Mouse (Mus musculus): ENCODE data around the gene Lsamp.
"Not testable (repeated sequence)": the region's sequence is repeated elsewhere in the genome, so short reads cannot be mapped to it uniquely, and the experiment has no call there.

Lsamp gene

GRCm38 (mm10) chr16:40504262-40504960 is 520.2 kb downstream of the Lsamp start:
- DNase-seq (ENCODE audit: low spot score), result no peak

GRCm38 (mm10) chr16:40509146-40510030 is 525.2 kb downstream of the Lsamp start:
- no peak for DNase-seq (ENCODE audit: low spot score)

- DNase-seq (ENCODE audit: low spot score), result no peak
These were observed 552.6 kb downstream of the Lsamp start for GRCm38 (mm10) chr16:40536754-40537153.

GRCm38 (mm10) chr16:40549663-40550062 is 565.5 kb downstream of the Lsamp start:
- DNase-seq (ENCODE audit: low spot score), result no peak

GRCm38 (mm10) chr16:40555608-40556007 is 571.4 kb downstream of the Lsamp start:
- no peak for DNase-seq (ENCODE audit: low spot score)

- DNase-seq (ENCODE audit: low spot score), result no peak
These were observed 573.6 kb downstream of the Lsamp start for GRCm38 (mm10) chr16:40557680-40558249.

- DNase-seq (ENCODE audit: low spot score), result no peak
These were observed 583.3 kb downstream of the Lsamp start for GRCm38 (mm10) chr16:40567431-40567941.

- no peak for DNase-seq (ENCODE audit: low spot score)
These were observed 588.1 kb downstream of the Lsamp start for GRCm38 (mm10) chr16:40572085-40572745.

- no peak for DNase-seq (ENCODE audit: low spot score)
These were observed 597.9 kb downstream of the Lsamp start for GRCm38 (mm10) chr16:40582076-40582475.

- DNase-seq (ENCODE audit: low spot score), result no peak
These were observed 609.0 kb downstream of the Lsamp start for GRCm38 (mm10) chr16:40593161-40593560.

- DNase-seq (ENCODE audit: low spot score), result no peak
These were observed 617.5 kb downstream of the Lsamp start for GRCm38 (mm10) chr16:40601431-40602387.

- DNase-seq (ENCODE audit: low spot score), result no peak
These were observed 623.3 kb downstream of the Lsamp start for GRCm38 (mm10) chr16:40607509-40607908.

- DNase-seq (ENCODE audit: low spot score), result not testable (repeated sequence)
These were observed 632.5 kb downstream of the Lsamp start for GRCm38 (mm10) chr16:40616697-40617096.

GRCm38 (mm10) chr16:40621086-40621485 is 636.9 kb downstream of the Lsamp start:
- DNase-seq (ENCODE audit: low spot score), result not testable (repeated sequence)

GRCm38 (mm10) chr16:40627159-40627558 is 643.0 kb downstream of the Lsamp start:
- DNase-seq (ENCODE audit: low spot score), result no peak

- DNase-seq (ENCODE audit: low spot score), result no peak
These were observed 655.6 kb downstream of the Lsamp start for GRCm38 (mm10) chr16:40639621-40640371.

GRCm38 (mm10) chr16:40652800-40653199 is 668.6 kb downstream of the Lsamp start:
- DNase-seq (ENCODE audit: low spot score), result no peak

GRCm38 (mm10) chr16:40653508-40653907 is 669.3 kb downstream of the Lsamp start:
- DNase-seq (ENCODE audit: low spot score), result no peak

GRCm38 (mm10) chr16:40656347-40656746 is 672.2 kb downstream of the Lsamp start:
- DNase-seq (ENCODE audit: low spot score), result no peak

GRCm38 (mm10) chr16:40656871-40657270 is 672.7 kb downstream of the Lsamp start:
- no peak for DNase-seq (ENCODE audit: low spot score)

Data from ovary, adult 18-20 months (tissue).